Mouse (Mus musculus): ENCODE data around the gene Mybpc2.

- TF ChIP-seq MAX (IDR thresholded peaks at IDR 0.05) (no peak), CTCF (IDR thresholded peaks at IDR 0.05; ENCODE audit: control insufficient read depth, insufficient read depth, insufficient read length) (no peak), USF1 (IDR thresholded peaks at IDR 0.05; ENCODE audit: low read depth) (no peak), MYOG (IDR thresholded peaks at IDR 0.05; ENCODE audit: control insufficient read depth, extremely low read depth, insufficient read length) (no peak), MYOD1 (IDR thresholded peaks at IDR 0.05; ENCODE audit: control insufficient read depth, insufficient read length, low read depth) (no peak), FOSL1 (IDR thresholded peaks at IDR 0.05; ENCODE audit: insufficient read depth, low read length, poor library complexity, severe bottlenecking) (no peak), CEBPB (IDR thresholded peaks at IDR 0.05; ENCODE audit: low read depth) (no peak)
These were observed 54.5 kb downstream of the Mybpc2 start for GRCm38 (mm10) chr7:44469677-44470675.
